Mouse (Mus musculus) retina, postnatal 7 days (tissue): ENCODE measurements at regions not wholly inside any gene's neighbourhood (a gene's known extent, or its start where the extent isn't known, plus 50 kb on each side); places are given as distances from the start of the nearest gene placed in this dataset.

Experiments used
- DNase-seq: peaks from one replicate; pipeline ENCODE4 v3.0.0-alpha.2; 2012; ENCODE audit warnings: low read depth, low spot score

- no peak for DNase-seq
Observed at GRCm38 (mm10) chr6:95179993-95180392, 63.0 kb downstream of the Kbtbd8 start.

DNA sequence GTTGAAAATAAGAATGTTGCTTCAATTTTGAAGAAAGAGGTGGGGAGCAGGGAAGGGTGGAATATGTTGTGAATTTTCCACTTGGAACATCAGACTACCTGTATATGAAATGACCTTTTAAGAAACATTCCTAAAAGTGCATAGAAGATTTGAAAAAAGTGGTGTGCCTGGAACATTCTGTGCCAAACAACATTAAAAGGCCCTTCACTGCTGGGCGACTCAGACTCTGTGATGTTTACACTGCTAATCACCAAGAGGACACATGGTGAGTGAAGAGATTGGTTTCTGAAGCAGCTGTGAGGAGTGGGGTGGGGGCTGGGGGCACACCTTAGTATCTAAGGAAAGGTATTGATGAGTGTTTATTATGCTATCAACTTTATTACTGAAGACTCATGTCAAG, 65.2 kb downstream of the Kbtbd8 start:
- DNase-seq = no peak

- no peak for DNase-seq
Observed at GRCm38 (mm10) chr6:95185074-95185931, 68.3 kb downstream of the Kbtbd8 start.

- DNase-seq = no peak
Observed at GRCm38 (mm10) chr6:95196631-95197030, 79.6 kb downstream of the Kbtbd8 start.

GRCm38 (mm10) chr6:95198611-95199010, 81.6 kb downstream of the Kbtbd8 start:
- no peak for DNase-seq

DNA sequence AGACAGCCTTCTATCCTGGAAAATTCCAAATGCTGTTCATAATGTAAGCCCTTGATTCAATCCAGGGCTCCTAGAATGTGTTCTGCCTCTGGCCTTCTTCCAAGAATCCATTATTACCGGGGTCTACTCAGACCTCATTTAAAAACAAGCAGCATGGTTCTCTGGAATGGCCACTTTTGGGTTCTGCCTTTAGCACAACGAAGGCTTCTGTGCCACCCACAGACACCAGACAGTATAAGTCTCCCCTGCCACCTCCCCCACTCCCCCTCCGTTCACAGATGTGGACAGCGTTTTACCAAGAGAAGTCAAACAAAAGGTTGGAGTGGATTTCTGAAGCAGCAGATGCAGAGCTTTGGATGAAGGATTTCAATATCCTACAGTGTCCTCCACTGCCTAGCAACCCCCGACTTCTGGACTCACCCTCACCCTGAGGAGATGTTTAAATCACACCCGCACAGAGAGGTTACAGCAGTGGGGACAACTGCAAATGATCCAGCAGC, 85.3 kb downstream of the Kbtbd8 start:
- DNase-seq = no peak

DNA sequence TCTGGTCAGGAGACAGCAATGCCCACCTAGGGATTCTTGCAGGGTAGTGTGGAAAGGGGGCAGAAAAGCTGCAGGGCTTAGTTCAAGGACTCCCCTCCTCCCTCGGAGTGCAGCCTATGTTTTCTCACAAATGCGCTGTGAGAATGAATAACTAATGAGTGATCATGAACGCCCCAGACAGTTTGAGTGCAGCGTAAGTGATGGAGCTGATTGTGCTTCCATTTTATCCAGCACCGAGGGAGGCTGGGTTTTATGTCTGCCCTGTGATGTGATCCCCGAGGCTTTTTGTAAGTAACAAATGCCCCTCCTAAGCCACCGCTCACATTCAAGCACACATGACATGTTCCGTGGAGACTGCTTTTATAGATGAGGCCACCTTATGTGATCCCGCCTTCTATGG, 85.9 kb downstream of the Kbtbd8 start:
- DNase-seq = no peak

GRCm38 (mm10) chr6:95204231-95204630, 87.2 kb downstream of the Kbtbd8 start:
- DNase-seq = no peak

DNA sequence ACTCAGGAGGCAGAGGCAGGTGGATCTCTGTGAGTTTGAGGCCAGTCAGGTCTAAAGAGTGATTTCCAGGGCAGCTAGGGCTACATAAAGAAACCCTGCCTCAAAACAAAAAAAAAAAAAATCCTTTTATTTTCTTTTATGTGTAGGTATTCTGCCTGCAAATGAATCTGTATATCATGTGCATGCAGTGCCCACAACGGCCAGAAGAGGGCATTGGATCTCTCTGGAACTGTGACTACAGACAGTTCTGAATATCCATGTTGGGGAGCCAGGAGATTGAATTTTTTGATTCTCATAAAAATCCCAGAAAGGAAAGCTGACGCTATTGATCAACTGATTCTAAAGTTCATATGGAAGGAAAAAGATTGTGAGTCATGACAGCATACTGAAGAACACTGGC, 90.0 kb downstream of the Kbtbd8 start:
- DNase-seq = no peak

DNA sequence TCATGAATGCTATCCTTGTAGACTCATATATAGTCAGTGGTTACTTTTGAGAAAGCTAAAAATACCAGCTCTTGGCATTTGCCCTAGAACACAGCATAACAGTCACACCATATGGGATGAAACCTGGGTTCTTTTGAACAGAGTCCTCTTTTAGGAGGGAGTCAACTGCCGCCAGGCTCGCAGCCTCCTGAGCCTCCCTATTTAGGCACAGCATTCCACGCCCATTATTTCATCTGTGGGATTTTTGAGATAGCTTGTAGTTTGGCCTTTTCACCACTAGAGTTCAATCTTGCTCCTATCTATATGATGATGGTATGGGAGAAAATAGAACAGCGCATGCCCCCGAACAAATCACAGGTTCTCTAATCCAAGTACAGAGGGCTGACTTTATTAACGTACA, 100.4 kb downstream of the Kbtbd8 start:
- DNase-seq = no peak

GRCm38 (mm10) chr6:95218830-95219229, 101.8 kb downstream of the Kbtbd8 start:
- no peak for DNase-seq

DNA sequence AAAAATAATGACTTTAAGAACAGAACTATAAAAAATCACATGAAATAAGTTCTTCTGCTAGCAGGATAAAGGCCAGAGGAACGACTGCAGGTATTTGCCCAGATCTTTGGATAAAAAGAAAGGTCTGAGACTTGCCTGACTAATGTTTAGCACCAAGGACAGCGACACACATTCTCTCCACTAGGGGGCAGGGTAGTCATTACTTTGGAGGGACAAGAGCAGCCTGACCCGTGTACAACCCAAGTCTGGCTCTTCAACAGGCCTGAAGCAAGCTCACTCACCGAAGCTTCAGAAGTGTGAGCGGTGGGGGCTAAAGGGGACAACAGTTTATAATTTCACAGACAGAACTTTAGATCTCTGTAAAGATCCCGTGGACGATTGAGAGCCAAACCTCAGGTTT, 98.4 kb upstream of the Gm10234 start:
- peak; percentile 79 for DNase-seq

DNA sequence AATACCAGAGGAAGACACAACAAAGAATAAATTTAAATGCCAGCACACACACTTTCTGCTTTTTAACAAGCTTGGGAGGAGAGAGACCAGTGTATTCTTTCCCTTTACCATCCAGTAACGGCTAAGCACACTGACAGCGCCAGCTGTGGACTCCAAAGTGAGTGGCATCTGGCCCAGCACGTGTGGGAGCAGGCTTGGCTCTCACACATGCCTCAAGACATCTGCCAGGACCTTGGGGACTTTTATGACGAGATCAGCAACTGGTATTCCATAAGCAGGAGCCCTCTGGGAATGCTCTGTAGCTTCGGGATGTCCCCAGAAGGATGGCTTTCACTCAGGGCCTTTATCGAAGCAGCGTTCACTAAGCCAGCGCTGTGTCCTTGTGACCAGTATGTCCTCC, 92.0 kb upstream of the Gm10234 start:
- DNase-seq = no peak

- DNase-seq = no peak
Observed at GRCm38 (mm10) chr6:95234712-95235111, 87.2 kb upstream of the Gm10234 start.

DNA sequence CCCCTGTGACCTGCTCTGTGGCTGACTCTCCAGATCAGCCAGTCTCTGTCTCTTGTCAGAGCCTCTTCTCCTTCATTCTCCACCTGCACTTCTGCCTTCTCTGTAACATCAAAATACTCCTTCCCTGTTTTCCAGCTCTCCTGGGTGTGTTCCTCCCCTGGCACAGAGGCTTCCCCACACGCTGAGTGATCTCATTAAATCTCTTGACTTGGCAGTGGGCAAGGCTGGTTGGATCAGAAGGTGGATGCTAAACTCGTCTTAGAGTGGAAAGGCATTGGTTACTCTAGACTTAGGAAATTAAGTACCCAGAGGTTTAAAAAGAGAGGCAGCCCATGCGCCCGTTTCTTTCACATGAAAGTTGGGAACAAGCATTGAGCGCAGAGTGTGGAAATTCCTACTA, 78.3 kb upstream of the Gm10234 start:
- DNase-seq = no peak

GRCm38 (mm10) chr6:95244911-95245310, 77.0 kb upstream of the Gm10234 start:
- no peak for DNase-seq

- no peak for DNase-seq
Observed at GRCm38 (mm10) chr6:95256303-95256702, 65.6 kb upstream of the Gm10234 start.

DNA sequence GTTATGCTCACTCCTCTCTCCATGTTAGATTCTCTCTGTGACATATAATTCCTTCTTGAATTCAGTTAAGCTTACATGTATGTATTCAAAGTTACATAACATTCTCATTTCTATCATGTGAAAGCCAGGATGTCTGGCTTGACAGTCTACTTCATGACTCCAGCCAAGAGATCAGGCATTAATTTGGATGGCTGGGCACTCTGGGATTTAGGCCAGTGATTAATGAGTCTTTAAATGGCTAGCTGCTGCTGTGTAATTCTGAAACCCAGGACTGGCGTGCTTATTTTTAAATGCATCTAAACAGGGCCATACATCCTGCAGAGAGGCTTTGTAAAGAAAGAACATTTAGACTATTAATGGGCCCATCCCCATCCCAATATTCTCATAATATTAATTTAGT, 60.9 kb upstream of the Gm10234 start:
- DNase-seq = no peak

GRCm38 (mm10) chr6:95264011-95264869, 57.7 kb upstream of the Gm10234 start:
- no peak for DNase-seq

GRCm38 (mm10) chr6:95269524-95269923, 52.4 kb upstream of the Gm10234 start:
- no peak for DNase-seq
